Mouse (Mus musculus) thymus, postnatal 0 days (tissue): Measurements from ENCODE around the gene Kiss1. TPM values are rescaled to one million over a fixed set of nuclear protein-coding genes. Genes with fewer than 3 reads are reported as not detected.

Source experiments
- DNase-seq: peaks from one replicate; pipeline ENCODE4 v3.0.0-alpha.2; 2015; ENCODE audit warnings: low spot score
- polyA plus RNA-seq: library from polyadenylated mRNA; unstranded; fragments of >200 nt; fragmentation: Nextera tagmentation; extraction: Ambion mirVana; gene quantifications from 2 replicates; pipeline ENCODE4 v1.2.1, GENCODE M21; 2015

The Kiss1 gene
- polyA plus RNA-seq, 1 experiment from 2014 or later, result 0.39 TPM

- no peak for DNase-seq
Measured at GRCm38 (mm10) chr1:133362103-133362502, 40.4 kb downstream of the Kiss1 start.

DNA sequence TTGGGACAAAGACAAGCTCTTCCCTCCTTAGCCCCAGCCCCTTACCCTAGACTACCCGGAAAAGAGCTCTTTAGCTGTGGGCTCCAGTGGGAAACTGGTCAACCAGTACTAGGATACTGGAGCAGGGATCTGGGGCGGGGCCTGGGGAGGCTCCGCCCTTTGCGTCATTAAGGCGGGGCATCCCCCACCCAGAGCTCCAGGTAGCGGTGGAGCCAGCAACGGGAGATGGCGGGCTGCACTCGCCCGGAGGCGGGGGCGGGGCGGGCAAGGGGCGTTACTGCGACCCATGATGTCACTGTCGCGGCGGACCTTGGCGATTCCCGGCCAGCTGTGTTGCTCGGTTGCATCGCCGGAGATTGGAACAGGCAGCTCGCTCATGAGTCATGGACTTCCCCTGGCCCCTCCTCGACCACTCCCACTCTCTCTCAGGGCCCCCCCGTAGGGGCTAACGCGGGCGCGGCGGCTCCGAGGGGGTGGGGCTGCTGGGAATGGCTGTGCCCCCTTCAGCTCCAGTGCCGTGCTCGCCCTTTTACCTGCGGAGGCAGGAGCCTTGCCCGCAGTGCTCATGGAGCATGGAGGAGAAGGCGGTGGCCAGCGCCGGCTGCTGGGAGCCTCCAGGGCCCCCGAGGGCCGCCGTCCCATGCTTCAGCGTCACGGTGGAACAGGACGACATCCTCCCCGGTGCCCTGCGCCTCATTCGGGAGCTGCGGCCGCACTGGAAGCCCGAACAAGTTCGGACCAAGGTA, 41.8 kb downstream of the Kiss1 start, which contains the start of gene Etnk2:
TSS of gene Etnk2 (plus strand) at position 297 of the 746 bp plus-strand sequence.
- DNase-seq, result peak; percentile 43

DNA sequence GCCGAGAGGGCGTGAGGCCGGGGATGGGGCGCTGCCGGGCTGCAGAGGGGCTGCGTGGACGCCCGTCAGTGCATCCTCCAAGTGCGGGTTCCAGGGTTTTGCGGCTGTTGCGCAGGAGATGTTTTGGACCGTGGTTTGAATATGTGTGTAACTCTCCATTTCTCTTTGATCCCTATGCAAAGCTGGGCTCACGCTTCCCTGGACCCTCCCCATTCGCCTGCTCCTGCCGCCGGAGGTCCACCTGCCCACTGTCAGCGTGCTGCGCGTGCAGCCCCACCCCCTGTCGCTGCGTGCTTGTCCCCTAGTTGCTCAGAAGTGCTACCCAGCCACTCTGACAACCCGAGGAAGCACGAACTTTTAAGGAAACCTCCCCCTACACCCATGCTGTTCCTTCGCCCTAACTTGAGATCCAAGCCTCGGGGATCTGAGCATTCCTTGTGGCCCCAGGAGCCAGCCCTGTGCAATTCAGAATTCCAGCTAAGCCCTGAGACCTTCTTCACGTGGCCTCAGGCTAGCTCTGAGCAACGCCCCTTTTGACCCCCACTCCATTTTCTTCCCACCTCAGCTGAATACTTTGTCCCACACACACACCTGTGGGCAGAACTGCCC, 42.5 kb downstream of the Kiss1 start:
- no peak for DNase-seq

DNA sequence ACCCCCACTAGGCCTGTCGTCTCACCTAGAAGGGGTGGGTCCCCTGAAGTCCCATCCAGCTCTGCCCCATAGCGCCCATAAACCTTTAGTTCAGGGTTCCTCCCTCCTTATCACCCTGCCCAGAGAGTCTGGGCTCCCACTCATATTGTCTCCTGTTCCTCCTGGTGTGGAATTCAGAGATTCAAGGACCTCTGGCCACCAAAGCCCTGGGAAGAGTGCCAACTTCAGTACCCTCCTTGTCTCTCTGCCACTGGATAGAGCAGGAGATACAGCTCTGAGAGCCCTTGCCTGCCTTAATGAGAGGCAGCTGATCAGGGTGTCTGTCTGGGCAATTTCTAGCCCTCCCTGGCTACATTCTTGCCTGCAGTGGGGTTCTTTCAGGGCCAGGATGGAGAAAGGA, 43.2 kb downstream of the Kiss1 start:
- no peak for DNase-seq

GRCm38 (mm10) chr1:133366951-133367605, 45.4 kb downstream of the Kiss1 start:
- DNase-seq, result no peak

- no peak for DNase-seq
Measured at GRCm38 (mm10) chr1:133367606-133368488, 46.2 kb downstream of the Kiss1 start.

- no peak for DNase-seq
Measured at GRCm38 (mm10) chr1:133368644-133369043, 47.0 kb downstream of the Kiss1 start.

GRCm38 (mm10) chr1:133370352-133370751, 48.7 kb downstream of the Kiss1 start:
- DNase-seq, result no peak

DNA sequence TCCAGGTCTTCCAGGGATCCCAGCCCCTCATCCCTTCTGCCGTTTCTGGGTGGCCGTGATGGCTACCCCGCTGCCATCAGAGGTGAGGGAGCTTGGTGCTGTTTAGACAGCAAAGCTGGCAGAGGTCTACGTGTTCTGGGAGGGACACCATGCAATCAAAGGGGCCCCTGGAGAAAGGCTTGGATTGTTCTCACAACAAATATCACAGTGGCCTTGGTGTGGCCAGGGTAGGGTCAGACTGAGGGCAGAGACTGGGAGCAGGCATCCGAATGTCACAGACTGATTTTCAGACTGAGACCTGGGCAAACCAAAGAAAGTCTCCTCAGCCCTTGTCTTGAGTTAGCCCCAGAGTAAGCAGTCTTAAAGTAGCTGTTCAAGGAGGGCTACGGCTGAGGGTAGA, 49.8 kb downstream of the Kiss1 start:
- no peak for DNase-seq

DNA sequence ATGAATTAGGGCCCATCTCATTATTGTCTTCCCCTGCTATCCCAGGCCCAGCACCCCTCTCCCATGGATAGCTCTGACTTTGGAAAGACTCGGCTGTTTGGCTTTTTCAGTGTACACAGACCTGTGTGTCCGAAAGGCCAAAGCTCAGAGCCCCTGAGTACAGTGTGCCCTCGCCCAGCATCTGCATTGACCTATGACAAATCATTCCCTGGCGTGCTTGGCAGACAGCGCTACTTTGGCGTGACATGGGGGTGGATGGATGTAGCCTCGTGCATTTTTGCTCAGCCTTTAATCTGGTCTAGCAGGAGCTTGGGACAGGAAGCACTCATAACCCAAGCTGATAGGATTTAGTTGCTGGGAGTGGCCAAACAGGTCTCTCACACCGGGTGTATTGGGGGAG, 50.4 kb downstream of the Kiss1 start:
- DNase-seq, result no peak

GRCm38 (mm10) chr1:133375696-133376346, 54.1 kb downstream of the Kiss1 start:
- no peak for DNase-seq

DNA sequence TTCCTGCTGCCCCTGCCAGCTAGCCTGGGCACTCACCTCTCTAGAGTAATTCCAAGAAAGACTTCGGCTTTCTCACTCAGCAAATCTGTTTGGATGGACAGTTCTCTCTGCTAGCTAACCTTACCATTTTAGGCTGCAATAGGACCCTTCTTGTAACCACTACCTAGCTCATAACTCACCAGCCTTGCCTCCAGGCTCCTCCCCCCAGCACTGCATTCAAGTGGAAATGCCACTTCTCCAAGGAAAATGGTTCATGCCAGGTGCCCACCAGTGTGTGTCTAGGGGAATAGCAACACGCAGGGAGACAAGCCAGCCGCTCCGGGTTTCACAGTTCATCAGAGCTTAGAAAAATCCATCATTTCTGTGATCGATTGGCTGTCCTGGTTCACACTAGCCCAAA, 55.9 kb downstream of the Kiss1 start:
- DNase-seq, result no peak

Other genes starting within 250 kb of the Kiss1 start
- gene Ppp1r15b, start 190.7 kb upstream of the Kiss1 start, polyA plus RNA-seq, result 32.4 and 34.2 TPM in 2 replicates
- gene Plekha6, start 157.7 kb upstream of the Kiss1 start, polyA plus RNA-seq, result 0.28 and 0.44 TPM in 2 replicates
- not detected in 2 replicates for gene Golt1a, start 12.1 kb upstream of the Kiss1 start, polyA plus RNA-seq
- 0.59 and 0.91 TPM in 2 replicates for gene Ren1, start 28.6 kb downstream of the Kiss1 start, polyA plus RNA-seq
- gene Etnk2, start 41.7 kb downstream of the Kiss1 start, polyA plus RNA-seq, result 0.12 and 0.27 TPM in 2 replicates
- 14.6 and 15.2 TPM in 2 replicates for gene Sox13, start 102.5 kb downstream of the Kiss1 start, polyA plus RNA-seq